In the genomic region with DNA sequence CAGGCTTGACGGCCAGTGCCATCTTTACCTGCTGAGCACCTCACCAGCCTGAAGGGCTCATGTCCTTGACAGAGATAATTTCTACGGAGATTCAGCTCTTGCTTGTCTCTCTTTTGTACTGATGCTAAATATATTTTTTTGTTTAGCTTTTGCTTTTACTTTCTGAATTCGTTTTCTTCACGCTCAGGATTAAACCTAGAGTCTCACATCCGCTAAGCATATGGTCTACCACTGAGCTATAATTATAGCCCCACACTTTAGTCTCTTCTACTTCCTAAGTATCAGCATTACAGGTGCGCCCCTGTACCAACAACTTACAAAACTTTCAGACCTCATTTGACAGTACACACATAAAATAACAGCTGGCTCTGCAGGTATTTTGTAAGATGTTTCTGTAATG, we compare ENCODE assay signal across 13 mouse cellular contexts.
"Had no signal": no experiment of that assay in that cellular context is flagged by ENCODE, and none has a peak within 500 bp of the region (broad histone marks: within the 10 kb centered on the region; RNA-seq: fewer than 3 reads in every experiment).

No protein-coding gene starts in this region.

- DNase-seq: kidney, adult 18-20 months; kidney, adult 9 months; kidney, postnatal 14 days; kidney, postnatal 4 days; left cerebral cortex, postnatal 4 days; liver; lung, adult 18-20 months; lung, postnatal 14 days; lung, postnatal 4 days; thymus, adult 18-20 months; thymus, postnatal 36 days had no signal

- ATAC-seq: liver, embryonic 12.5 days; midbrain, embryonic 15.5 days had no signal
